Mouse (Mus musculus) midbrain, embryonic 14.5 days (tissue): ENCODE results near the gene Gm48551. TPM values are rescaled to one million over a fixed set of nuclear protein-coding genes. Genes with fewer than 3 reads are reported as not detected.

ENCODE experiments used
- ATAC-seq: fragments of 200-750 bp; cut with Nextera tagmentation; 2 replicates; pipeline ENCODE4 v1.8.0; 2017; ENCODE audit warnings: moderate number of reproducible peaks, moderate library complexity; ENCODE audit not compliant: low FRiP score, low TSS enrichment
- DNase-seq: peaks from one replicate; pipeline ENCODE4 v3.0.0-alpha.2; 2015
- H3K27ac ChIP-seq: fragments of 300-500 bp; sonication (generic); replicated peaks from 2 replicates; pipeline ENCODE4 v1.5.1; 2014; ENCODE audit warnings: mild to moderate bottlenecking, low read depth, low read length, moderate library complexity
- H3K27me3 ChIP-seq: fragments of 300-500 bp; sonication (generic); 2 replicates; pipeline ENCODE4 v1.6.1; 2014; ENCODE audit warnings: low read length, control low read depth, mixed read lengths; ENCODE audit not compliant: control insufficient read depth, insufficient read depth
- H3K36me3 ChIP-seq: fragments of 300-500 bp; sonication (generic); 2 replicates; pipeline ENCODE4 v1.6.1; 2014; ENCODE audit warnings: low read length, control low read depth; ENCODE audit not compliant: control insufficient read depth, insufficient read depth
- H3K4me1 ChIP-seq: fragments of 300-500 bp; sonication (generic); 2 replicates; pipeline ENCODE4 v1.6.1; 2014; ENCODE audit warnings: mild to moderate bottlenecking, antibody characterized with exemption, low read length, control low read depth; ENCODE audit not compliant: control insufficient read depth, insufficient read depth
- H3K4me2 ChIP-seq: fragments of 300-500 bp; sonication (generic); 2 replicates; pipeline ENCODE4 v1.6.1; 2014; ENCODE audit warnings: mild to moderate bottlenecking, low read length, moderate library complexity
- H3K4me3 ChIP-seq: fragments of 300-500 bp; sonication (generic); replicated peaks from 2 replicates; pipeline ENCODE4 v1.5.1; 2014; ENCODE audit warnings: low read depth, low read length
- H3K9ac ChIP-seq: fragments of 300-500 bp; sonication (generic); replicated peaks from 2 replicates; pipeline ENCODE4 v1.6.1; 2014; ENCODE audit warnings: mild to moderate bottlenecking, low read length, moderate library complexity
- H3K9me3 ChIP-seq: fragments of 300-500 bp; sonication (generic); 2 replicates; pipeline ENCODE4 v1.6.1; 2016; ENCODE audit warnings: low read length, control low read depth, mixed read lengths; ENCODE audit not compliant: control insufficient read depth
- WGBS: fragments of 180-500 bp; shearing (Covaris S2); extraction: QIAGEN DNeasy Blood & Tissue Kit; methylation state at CpG from one replicate; pipeline ENCODE4 v1.1.7; 2014; 5-methylcytosine and 5-hydroxymethylcytosine counted together
- polyA plus RNA-seq: library from polyadenylated mRNA; unstranded; fragments of >200 nt; fragmentation: Nextera tagmentation; extraction: Ambion mirVana; gene quantifications from 2 replicates; pipeline ENCODE4 v1.2.1, GENCODE M21; 2014

Gm48551 gene
- polyA plus RNA-seq, 1 experiment from 2014 or later, result 4.5 TPM

GRCm38 (mm10) chr10:81395865-81396264 lies 11.6 kb downstream of the Gm48551 start:
- Histone ChIP-seq H3K27me3 (no peaks in the 10 kb centered on the region), H3K4me2 (no peak overlapping the region), H3K9ac (no peak overlapping the region), H3K36me3 (peaks cover 14% of the 10 kb centered on the region), H3K27ac (no peak overlapping the region), H3K4me1 (peaks cover 9% of the 10 kb centered on the region; the same call in 1 of the 2 replicates), H3K4me3 (no peak overlapping the region), H3K9me3 (no peaks in the 10 kb centered on the region)
- DNase-seq (no peak), ATAC-seq (no peak)
- 83% methylated on average over 4 of the region's 4 CpGs for WGBS

- Histone ChIP-seq H3K9ac (no peak overlapping the region), H3K9me3 (no peaks in the 10 kb centered on the region), H3K36me3 (peaks cover 14% of the 10 kb centered on the region), H3K4me1 (peaks cover 18% of the 10 kb centered on the region), H3K4me3 (no peak overlapping the region), H3K27me3 (no peaks in the 10 kb centered on the region), H3K27ac (no peak overlapping the region), H3K4me2 (no peak overlapping the region)
- WGBS, result 46% methylated on average over 5 of the region's 5 CpGs
- ATAC-seq (no peak), DNase-seq (no peak)
Observed at GRCm38 (mm10) chr10:81396749-81397148, 12.5 kb downstream of the Gm48551 start.

GRCm38 (mm10) chr10:81399296-81399695 lies 15.0 kb downstream of the Gm48551 start:
- no peak overlapping the region for H3K4me2 ChIP-seq
- no peak overlapping the region for H3K9ac ChIP-seq
- peaks cover 27% of the 10 kb centered on the region for H3K4me1 ChIP-seq
- peaks cover 20% of the 10 kb centered on the region for H3K36me3 ChIP-seq
- H3K27ac ChIP-seq, result no peak overlapping the region
- H3K4me3 ChIP-seq, result no peak overlapping the region
- H3K27me3 ChIP-seq, result no peaks in the 10 kb centered on the region
- 68% methylated on average over 5 of the region's 5 CpGs for WGBS
- DNase-seq (no peak), ATAC-seq (no peak)
- no peaks in the 10 kb centered on the region for H3K9me3 ChIP-seq

- H3K4me2 ChIP-seq, result peak overlapping the region; percentile 27
- H3K9me3 ChIP-seq, result no peaks in the 10 kb centered on the region
- peaks cover 26% of the 10 kb centered on the region for H3K36me3 ChIP-seq
- H3K4me1 ChIP-seq, result peaks cover 27% of the 10 kb centered on the region
- DNase-seq (no peak), ATAC-seq (no peak)
- no peak overlapping the region for H3K4me3 ChIP-seq
- no peak overlapping the region for H3K27ac ChIP-seq
- no peaks in the 10 kb centered on the region for H3K27me3 ChIP-seq
- WGBS, result 83% methylated on average over 18 of the region's 18 CpGs
- H3K9ac ChIP-seq, result no peak overlapping the region; the same call in 1 of the 2 replicates
Observed at GRCm38 (mm10) chr10:81399798-81400308, 15.6 kb downstream of the Gm48551 start.

GRCm38 (mm10) chr10:81400371-81401204 lies 16.3 kb downstream of the Gm48551 start:
- peak overlapping the region; percentile 49 for H3K27ac ChIP-seq
- WGBS, result 55% methylated on average over 22 of the region's 22 CpGs
- no peaks in the 10 kb centered on the region for H3K9me3 ChIP-seq
- H3K4me2 ChIP-seq, result peak overlapping the region; percentile 27
- ATAC-seq (no peak), DNase-seq (no peak)
- no peaks in the 10 kb centered on the region for H3K27me3 ChIP-seq
- no peak overlapping the region for H3K4me3 ChIP-seq
- peak overlapping the region; percentile 16; the same call in 1 of the 2 replicates for H3K9ac ChIP-seq
- H3K36me3 ChIP-seq, result peaks cover 27% of the 10 kb centered on the region
- H3K4me1 ChIP-seq, result peaks cover 27% of the 10 kb centered on the region

- Histone ChIP-seq H3K27ac (peak overlapping the region; percentile 80), H3K36me3 (peaks cover 31% of the 10 kb centered on the region), H3K4me2 (peak overlapping the region; percentile 27), H3K4me1 (peaks cover 27% of the 10 kb centered on the region), H3K4me3 (no peak overlapping the region), H3K9me3 (no peaks in the 10 kb centered on the region), H3K9ac (no peak overlapping the region), H3K27me3 (no peaks in the 10 kb centered on the region)
- DNase-seq (peak; percentile 53), ATAC-seq (no peak)
- 34% methylated on average over 10 of the region's 10 CpGs for WGBS
Observed at GRCm38 (mm10) chr10:81401205-81401520, 16.9 kb downstream of the Gm48551 start.

GRCm38 (mm10) chr10:81401521-81402226 lies 17.4 kb downstream of the Gm48551 start:
- peak; percentile 81 for DNase-seq
- H3K4me2 ChIP-seq, result peak overlapping the region; percentile 24
- peak overlapping the region; percentile 80 for H3K27ac ChIP-seq
- H3K36me3 ChIP-seq, result peaks cover 33% of the 10 kb centered on the region
- peaks cover 32% of the 10 kb centered on the region for H3K4me1 ChIP-seq
- H3K27me3 ChIP-seq, result peaks cover 2% of the 10 kb centered on the region; the same call in 1 of the 2 replicates
- peak; percentile 62 for ATAC-seq
- H3K4me3 ChIP-seq, result no peak overlapping the region
- no peaks in the 10 kb centered on the region for H3K9me3 ChIP-seq
- 6% methylated on average over 18 of the region's 18 CpGs for WGBS
- H3K9ac ChIP-seq, result no peak overlapping the region

- Histone ChIP-seq H3K27me3 (peaks cover 8% of the 10 kb centered on the region; the same call in 1 of the 2 replicates), H3K27ac (peak overlapping the region; percentile 80), H3K9ac (peak overlapping the region; percentile 26; the same call in 1 of the 2 replicates), H3K4me2 (peak overlapping the region; percentile 24), H3K4me1 (peaks cover 38% of the 10 kb centered on the region), H3K4me3 (no peak overlapping the region), H3K36me3 (peaks cover 39% of the 10 kb centered on the region), H3K9me3 (no peaks in the 10 kb centered on the region)
- WGBS, result 11% methylated on average over 7 of the region's 7 CpGs
- no peak for DNase-seq
- ATAC-seq, result 0 out of 2 replicates have a peak, but pooled peaks have one; percentile 1
Observed at GRCm38 (mm10) chr10:81402227-81402765, 18.0 kb downstream of the Gm48551 start.
